Mouse (Mus musculus) neural tube, postnatal 0 days (tissue): Measurements from ENCODE around the gene Rab20. TPM values are rescaled to one million over a fixed set of nuclear protein-coding genes. Genes with fewer than 3 reads are reported as not detected.

Source experiments
- polyA plus RNA-seq: library from polyadenylated mRNA; unstranded; fragments of >200 nt; fragmentation: Nextera tagmentation; extraction: Ambion mirVana; gene quantifications from 2 replicates; pipeline ENCODE4 v1.2.1, GENCODE M21; 2015

The Rab20 gene
- 1.4 and 1.8 TPM in 2 replicates for polyA plus RNA-seq

DNA sequence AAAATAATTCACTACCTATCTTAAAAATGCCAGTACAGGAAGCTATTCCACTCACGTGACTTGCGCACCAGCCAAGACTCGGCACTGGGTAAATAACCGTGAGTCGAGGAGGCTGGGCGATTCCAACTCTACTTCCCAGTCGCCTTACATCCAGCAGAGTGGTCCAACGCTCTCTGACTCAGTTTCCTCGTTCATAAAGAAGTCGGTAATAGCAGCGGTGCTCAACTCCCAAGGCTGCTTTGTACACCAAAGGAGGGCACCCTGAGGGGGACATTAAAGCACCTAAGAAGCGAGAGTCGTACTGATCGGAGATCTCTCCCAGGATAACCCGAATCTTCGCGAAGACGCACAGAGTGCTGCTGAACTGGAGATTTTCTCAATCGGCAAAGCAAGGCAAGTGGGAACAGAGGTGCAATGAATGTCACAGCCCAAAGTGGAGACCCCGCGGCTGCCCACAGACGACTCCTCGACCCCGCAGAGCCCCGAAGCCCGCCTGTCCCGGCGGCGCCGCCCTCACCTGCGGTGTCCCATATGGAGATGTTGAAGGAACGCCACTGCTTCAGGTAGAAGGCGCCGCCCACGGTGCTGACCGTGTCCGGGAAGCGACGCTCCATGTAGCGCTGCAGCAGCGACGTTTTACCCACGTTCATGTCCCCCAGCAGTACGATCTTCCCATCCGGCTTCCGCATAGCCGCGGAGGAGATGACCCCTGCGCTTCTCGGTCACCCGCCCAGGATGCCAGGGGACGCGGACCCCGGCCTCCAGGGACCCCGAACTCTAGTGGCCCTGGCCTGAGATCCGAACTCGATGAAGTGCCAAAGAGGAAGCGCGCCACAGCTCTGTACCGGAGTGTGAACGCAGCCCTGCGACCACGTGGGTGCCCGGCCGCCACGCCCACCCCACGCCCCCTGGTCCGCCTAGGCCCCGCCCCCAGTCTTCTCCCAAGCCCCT lies at the start of gene Rab20:
Gene Rab20 (minus strand): TSS at position 900 of the 951 bp plus-strand sequence.

DNA sequence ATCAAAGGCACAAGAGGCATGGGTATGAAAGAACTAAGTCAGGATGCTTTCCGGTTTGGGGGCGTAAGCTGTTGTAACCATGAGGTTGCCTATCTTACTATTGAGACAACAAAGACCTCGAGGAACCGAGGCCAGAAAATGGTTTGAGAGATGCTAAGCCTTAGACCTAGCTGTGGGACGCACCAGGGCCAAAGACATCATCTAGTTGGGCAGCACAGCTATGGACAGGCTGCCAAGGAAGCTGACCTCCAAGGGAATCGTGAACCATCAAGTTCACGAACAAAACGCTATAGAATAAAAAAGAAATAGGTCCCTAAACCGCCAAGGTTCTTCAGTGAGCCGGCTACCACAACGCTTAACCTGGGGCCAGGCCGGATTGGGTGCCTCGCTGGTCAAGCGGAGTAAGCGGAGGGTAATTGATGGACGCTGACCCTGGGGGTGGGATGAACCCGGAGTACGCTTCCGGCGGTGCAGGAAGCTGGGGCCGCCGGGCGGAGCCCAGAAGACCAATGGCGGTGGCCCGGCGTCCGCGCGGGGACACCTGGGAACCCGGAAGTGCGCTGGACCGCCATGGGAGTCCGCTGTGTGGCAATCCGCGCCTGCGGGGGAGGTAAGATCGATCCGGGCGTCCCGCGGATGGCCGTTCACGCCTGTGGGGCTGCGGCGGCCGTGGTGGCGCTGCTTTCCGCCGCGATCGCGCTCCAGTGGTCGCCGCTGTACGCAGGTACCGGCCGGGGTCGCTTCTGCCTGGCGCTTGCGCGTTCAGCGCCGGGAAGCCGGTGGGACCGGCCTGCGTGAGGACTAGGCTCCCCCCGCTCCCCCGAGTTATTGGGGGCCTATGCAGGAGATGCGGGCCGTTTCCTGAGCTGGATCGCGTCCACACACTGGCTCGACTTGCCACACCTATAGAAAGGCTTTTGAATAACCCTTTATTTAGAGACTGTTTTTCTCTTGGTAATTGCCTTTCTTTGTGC lies 18.8 kb upstream of the Rab20 start, which contains the start of gene Naxd:
Gene Naxd (plus strand): TSS at position 490 of the 974 bp plus-strand sequence.

Other genes starting within 250 kb of the Rab20 start
- 29.6 and 29.8 TPM in 2 replicates for gene Col4a2, start 165.9 kb downstream of the Rab20 start, polyA plus RNA-seq
- 46.9 and 49.2 TPM in 2 replicates for gene Col4a1, start 165.9 kb downstream of the Rab20 start, polyA plus RNA-seq
- 121 and 131 TPM in 2 replicates for gene Naxd, start 18.8 kb upstream of the Rab20 start, polyA plus RNA-seq
- 21.7 and 25.5 TPM in 2 replicates for gene Cars2, start 72.1 kb upstream of the Rab20 start, polyA plus RNA-seq
- 46.5 and 48.0 TPM in 2 replicates for gene Ing1, start 76.9 kb upstream of the Rab20 start, polyA plus RNA-seq
- 49.3 and 56.7 TPM in 2 replicates for gene Ankrd10, start 157.0 kb upstream of the Rab20 start, polyA plus RNA-seq
- gene 1700016D06Rik, start 222.4 kb upstream of the Rab20 start, polyA plus RNA-seq: not detected in 2 replicates
- 46.7 and 55.0 TPM in 2 replicates for gene Arhgef7, start 249.0 kb upstream of the Rab20 start, polyA plus RNA-seq